Mouse (Mus musculus) bone marrow, adult 2 months (tissue): ENCODE data around the gene Spata20.

ENCODE experiments used
- CTCF ChIP-seq: fragments of 200-500 bp; IDR thresholded peaks from 2 replicates; pipeline ENCODE4 v1.5.1; 2011; ENCODE audit warnings: low read length, control low read depth; ENCODE audit not compliant: control insufficient read depth, insufficient read depth
- POLR2A ChIP-seq: fragments of 200-500 bp; IDR thresholded peaks from 2 replicates; pipeline ENCODE4 v1.6.1; 2011; ENCODE audit warnings: low read depth, mild to moderate bottlenecking, control low read depth, low read length, borderline replicate concordance; ENCODE audit not compliant: control insufficient read depth

- TF ChIP-seq CTCF (no peak), POLR2A (no peak)
Measured at GRCm38 (mm10) chr11:94489745-94490144, 3.8 kb upstream of the Spata20 start.
